Mouse (Mus musculus) liver, adult 2 months (tissue): ENCODE data around the gene Art4.

Experiments
- CTCF ChIP-seq: fragments of 200-500 bp; IDR thresholded peaks from 2 replicates; pipeline ENCODE4 v1.5.1; 2011; ENCODE audit warnings: low read depth, low read length, control low read depth
- POLR2A ChIP-seq: fragments of 200-500 bp; IDR thresholded peaks from 2 replicates; pipeline ENCODE4 v1.6.1; 2011; ENCODE audit warnings: low read length, control low read depth; ENCODE audit not compliant: insufficient read depth; ENCODE audit errors: extremely low read depth

DNA sequence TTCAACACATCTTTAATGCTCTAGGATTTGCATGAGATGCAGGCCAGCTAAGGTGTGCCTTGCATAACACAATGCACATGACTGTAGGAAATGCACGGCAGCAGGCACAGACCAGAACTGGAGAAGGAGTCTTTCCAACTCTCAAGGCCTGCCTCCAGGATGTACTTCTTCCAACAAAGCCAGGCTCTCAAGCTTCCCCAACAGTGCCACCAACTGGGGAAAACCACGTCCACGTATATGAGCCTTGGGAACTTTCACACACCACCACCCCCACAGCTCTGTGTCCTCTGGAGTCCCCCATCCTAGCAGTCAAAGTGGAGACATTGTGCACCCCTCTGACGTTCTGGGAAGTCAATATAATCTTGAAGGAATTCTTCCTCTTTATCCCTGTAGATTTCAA lies 44.4 kb downstream of the Art4 start:
- TF ChIP-seq POLR2A (no peak), CTCF (no peak; the same call in 1 of the 2 replicates)
